Mouse (Mus musculus) monocyte, adult 5-6 weeks (primary cell): Measurements from ENCODE around the gene 4930412O13Rik. TPM values are rescaled to one million over a fixed set of nuclear protein-coding genes. Genes with fewer than 3 reads are reported as not detected.

Experiments
- ATAC-seq: fragments of 153-309, 156-312 bp; replicated peaks from 2 replicates; pipeline ENCODE4 v1.8.0; 2017; ENCODE audit warnings: mild to moderate bottlenecking; ENCODE audit not compliant: low TSS enrichment, insufficient number of reproducible peaks, severe bottlenecking, poor library complexity, low FRiP score
- total RNA-seq: library from RNA; stranded (forward); fragments of 200-1000, 200-491, 200-594 nt; gene quantifications from 3 replicates; pipeline ENCODE4 v1.2.3, GENCODE M21; 2017

The 4930412O13Rik gene
- total RNA-seq, 1 experiment from 2014 or later = not detected

DNA sequence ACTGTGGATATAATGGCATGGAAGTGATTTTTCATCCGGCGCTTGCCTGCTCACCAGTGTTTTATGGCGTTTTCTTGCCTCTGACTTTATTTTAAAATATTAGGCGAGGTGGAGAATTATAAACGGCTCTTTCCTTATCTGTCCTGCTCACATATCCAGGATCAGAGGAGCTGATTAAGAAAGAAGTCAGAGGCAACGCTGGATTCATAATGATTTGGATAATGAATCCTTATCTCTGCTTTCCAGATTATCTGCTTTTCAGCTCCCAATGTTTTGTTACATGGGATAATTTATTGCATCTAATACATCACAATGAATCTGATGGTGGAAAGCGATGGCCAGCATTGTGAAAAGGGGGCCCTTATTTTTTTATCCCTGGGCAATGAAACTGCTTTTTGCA lies 11.5 kb downstream of the 4930412O13Rik start:
- ATAC-seq = no peak

DNA sequence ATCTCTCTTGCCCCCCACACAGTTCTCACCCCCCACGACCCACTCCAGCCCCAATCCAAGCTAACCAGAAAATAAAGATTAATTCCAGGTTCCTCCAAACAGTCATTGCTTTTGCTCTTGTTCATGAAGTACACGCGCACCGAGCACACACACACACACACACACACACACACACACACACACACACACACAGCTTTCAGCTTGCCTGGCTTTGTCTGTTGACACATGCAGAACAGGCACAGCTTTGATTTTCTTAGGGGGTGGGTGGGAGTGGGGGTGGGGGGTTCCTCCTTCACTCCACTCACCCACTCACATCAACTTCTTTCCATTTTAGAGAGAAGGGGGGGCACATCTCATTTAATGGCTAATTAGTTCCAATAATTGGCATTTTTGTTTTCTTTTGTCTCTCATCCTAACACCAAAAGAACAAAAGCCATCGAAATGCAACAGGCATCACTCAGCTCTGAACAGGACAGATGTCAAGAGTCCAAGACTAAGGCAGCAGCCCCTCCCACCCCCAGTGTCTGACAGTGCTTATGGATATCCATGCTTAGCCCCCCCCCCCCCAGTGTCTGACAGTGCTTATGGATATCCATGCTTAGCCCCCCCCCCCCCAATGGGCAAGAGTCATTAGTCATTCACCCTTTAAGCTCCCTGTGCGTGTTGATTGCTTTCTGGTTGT lies 12.4 kb downstream of the 4930412O13Rik start:
- ATAC-seq = no peak

DNA sequence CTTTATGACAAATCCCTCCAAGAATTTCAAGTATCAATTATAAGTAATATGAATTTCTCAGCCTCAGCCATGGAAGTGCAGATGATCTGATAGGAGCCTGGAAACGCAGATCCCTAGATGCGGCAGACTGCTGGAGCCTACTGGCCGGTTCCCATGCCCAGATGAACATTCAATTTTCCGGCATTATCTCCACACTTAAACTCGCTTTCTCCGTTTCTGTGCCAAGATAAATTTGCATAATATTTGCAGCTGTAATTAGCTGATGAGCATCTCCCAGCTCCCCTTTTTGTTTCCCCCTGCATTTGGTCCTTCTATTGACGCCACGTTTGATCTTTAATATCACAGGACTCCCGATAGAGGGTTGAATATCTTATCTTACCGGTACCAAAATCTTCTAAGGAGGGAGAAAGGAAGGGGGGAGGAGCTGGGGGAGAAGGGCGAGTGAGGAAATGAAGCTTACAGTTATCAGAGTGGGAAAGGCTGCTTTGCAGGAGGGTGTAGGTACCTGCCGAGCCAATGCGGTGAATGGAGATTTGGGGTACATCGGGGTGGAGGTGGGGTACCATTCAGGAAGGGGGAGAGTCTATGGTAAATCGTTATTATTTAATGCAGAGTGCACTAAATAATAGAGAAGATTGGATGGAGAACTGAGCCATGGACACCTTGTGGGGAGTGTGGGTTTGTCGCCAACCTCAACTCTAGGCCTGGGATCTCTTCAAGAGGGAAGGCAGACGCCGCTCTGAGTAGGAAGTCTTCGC lies 14.0 kb downstream of the 4930412O13Rik start:
- no peak for ATAC-seq

- ATAC-seq = no peak
Measured at GRCm38 (mm10) chr2:9896097-9896770, 15.2 kb downstream of the 4930412O13Rik start.

DNA sequence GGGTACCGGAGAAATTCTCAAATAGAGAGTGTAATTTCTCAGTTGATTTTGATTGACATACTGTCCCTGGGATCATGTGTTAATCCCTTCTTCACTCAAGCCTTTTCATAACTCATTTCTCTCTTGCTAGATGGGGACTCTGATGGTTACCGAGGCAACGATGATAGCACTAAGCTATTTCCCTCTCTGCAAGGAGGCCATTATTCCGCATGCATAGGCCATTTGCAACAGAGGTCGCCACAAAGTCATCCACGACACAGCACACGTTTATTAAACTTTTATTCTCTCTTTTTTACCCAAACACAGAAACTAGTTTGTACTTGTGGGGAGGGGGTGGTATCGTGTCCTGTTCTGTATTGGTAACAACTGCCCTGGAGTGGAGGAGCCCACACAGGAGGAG lies 16.8 kb downstream of the 4930412O13Rik start:
- no peak for ATAC-seq

DNA sequence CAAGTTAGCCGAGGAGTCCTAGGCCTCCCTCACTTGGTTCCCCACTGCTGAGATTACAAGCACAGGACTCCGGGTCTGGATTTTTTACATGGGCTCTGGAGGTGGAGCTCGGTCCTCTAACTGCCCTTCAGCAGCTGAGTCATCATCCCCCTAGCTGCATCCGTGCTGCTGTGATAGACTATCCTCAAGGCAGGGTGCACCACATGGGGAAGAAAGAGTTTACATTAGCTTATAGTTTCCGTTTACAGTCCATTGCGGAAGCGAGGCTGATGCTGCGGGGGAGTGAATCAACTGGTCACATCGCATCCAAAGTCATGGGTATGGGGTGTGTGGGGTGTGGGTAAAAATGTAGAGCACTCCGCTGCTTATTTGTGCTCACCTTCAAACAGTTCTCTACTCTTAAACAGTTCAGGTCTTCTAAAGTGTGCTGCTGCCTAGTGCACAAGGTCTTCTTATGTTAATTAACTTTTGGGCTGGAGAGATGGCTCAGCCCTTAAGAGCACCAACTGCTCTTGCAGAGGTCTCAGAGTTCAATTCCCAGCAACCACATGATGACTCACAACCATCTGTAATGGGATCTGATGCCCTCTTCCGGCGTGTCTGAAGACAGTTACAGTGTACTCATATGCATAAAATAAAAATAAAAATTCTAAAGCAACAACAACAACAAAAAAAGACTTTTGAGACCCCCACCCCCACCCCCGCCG lies 23.0 kb downstream of the 4930412O13Rik start:
- no peak for ATAC-seq

DNA sequence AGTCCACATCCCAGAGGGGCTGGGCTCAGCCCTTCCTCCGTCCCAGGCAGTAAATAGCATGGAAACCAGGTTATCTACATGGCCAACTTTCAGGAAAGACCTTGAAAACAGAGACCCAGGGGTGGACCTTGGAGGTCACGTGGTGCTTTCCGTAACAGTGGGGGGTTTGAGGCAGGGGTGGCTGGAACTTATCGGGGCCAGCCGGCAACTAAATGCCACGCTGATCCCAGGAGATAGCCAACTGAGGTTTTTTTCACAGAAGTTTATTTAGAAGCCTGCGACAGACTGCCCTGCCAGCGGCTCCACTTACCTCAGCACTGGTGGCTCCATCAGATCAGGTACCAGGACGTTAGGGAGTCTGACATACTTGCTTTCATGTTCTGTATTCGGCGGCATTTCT lies 24.9 kb downstream of the 4930412O13Rik start:
- no peak for ATAC-seq

GRCm38 (mm10) chr2:9917602-9918001 lies 36.5 kb downstream of the 4930412O13Rik start:
- no peak for ATAC-seq

DNA sequence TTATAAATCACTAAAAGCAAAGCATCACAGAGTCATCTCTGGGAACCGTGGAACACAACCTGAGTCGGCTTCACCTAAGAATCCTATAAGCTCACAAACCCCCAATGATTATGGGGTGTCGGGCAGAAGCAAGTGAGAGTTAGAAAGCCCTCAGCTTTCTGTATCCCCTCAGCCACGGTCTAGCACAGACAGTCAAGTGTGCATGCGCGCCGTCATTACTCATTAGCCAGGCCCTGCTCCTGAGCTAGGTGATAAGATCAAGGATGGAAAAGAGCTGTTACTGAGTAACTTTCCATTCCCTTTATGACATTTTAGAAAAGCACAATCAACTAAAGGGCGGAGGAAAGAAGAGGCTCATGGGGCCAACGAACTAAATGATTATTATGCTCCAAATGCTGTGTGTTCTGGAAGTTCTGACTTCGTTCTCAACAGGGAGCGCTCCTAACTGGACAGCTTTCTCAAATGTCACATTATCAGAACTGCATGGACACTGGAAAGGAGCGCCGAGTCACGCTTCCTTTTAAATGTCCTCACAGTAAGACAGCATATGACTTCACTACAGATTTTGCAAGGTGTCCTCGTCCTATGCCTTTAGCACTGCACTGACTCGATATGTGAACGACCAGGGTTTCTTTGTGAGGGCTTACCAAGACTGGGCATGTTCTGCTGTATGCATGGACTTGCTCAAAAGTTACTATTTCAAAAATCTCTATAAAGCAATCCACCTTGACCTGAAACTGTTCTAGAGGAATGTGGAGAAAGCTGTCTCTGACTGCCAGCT lies 37.8 kb downstream of the 4930412O13Rik start:
- no peak for ATAC-seq

GRCm38 (mm10) chr2:9926194-9926904 lies 45.3 kb downstream of the 4930412O13Rik start:
- peak; percentile 51; the same call in 1 of the 2 replicates for ATAC-seq

- ATAC-seq = no peak
Measured at GRCm38 (mm10) chr2:9926905-9927283, 45.8 kb downstream of the 4930412O13Rik start.

Other genes starting within 250 kb of the 4930412O13Rik start
- not detected in 3 replicates for gene 9230102O04Rik, start 8.3 kb downstream of the 4930412O13Rik start, total RNA-seq
- 2.2 to 10.5 TPM (median 2.9 TPM) in 3 replicates for gene Gata3, start 8.8 kb downstream of the 4930412O13Rik start, total RNA-seq
- 9.1 to 13.8 TPM (median 12.5 TPM) in 3 replicates for gene Taf3, start 167.3 kb downstream of the 4930412O13Rik start, total RNA-seq
- 263 to 377 TPM (median 356 TPM) in 3 replicates for gene Atp5c1, start 199.3 kb downstream of the 4930412O13Rik start, total RNA-seq
- 49.3 to 54.7 TPM (median 51.6 TPM) in 3 replicates for gene Kin, start 199.3 kb downstream of the 4930412O13Rik start, total RNA-seq